ENCODE assay signal across 11 mouse cellular contexts in genomic region chr13:99190466-99190865, GRCm38 (mm10). TPM values are rescaled to one million over a fixed set of nuclear protein-coding genes. Genes with fewer than 3 reads are reported as not detected.
DNase-seq lines count a peak whose midpoint lies in the region; ATAC-seq and TF ChIP-seq lines count a peak whose summit lies in the region.
"Had no signal": no experiment of that assay in that cellular context is flagged by ENCODE, and none has a peak within 500 bp of the region (broad histone marks: within the 10 kb centered on the region; RNA-seq: fewer than 3 reads in every experiment).

No protein-coding gene starts in this region.

- peak overlapping the region; percentile 31 for H3K4me2 ChIP-seq in liver, embryonic 12.5 days
- H3K4me2 ChIP-seq: hindbrain, embryonic 14.5 days had no signal

- H3K27ac ChIP-seq in cortical plate, adult 2 months (ENCODE audit: insufficient read depth, low read length), result peak overlapping the region; percentile 90
- H3K27ac ChIP-seq in liver, embryonic 12.5 days, result peak overlapping the region; percentile 14; the same call in 1 of the 2 replicates
- H3K27ac ChIP-seq: hindbrain, embryonic 14.5 days; macrophage had no signal

- ATAC-seq in liver, embryonic 12.5 days, result no peak

- H3K9ac ChIP-seq in liver, embryonic 12.5 days, result no peak overlapping the region
- H3K9ac ChIP-seq: hindbrain, embryonic 14.5 days had no signal

- 23% methylated on average over 11 of the region's 11 CpGs for WGBS in liver, embryonic 12.5 days (ENCODE audit: insufficient replicate concordance)

- DNase-seq in heart, postnatal 14 days, result peak; percentile 60 to 63
- no peak for DNase-seq in ovary, adult 18-20 months (ENCODE audit: low spot score)
- DNase-seq in cerebellum, postnatal 4 days (ENCODE audit: low spot score in 2 of 2), result no peak
- DNase-seq in spleen, postnatal 36 days (ENCODE audit: low spot score in 2 of 2), result no peak
- DNase-seq: thymus, adult 2 months had no signal

- no peak for TF ChIP-seq POLR2A in cortical plate, adult 2 months (IDR thresholded peaks at IDR 0.05; ENCODE audit: extremely low read depth, insufficient read depth, low read length)

- TF ChIP-seq CTCF in E14TG2a.4 (conservative IDR thresholded peaks at IDR 0.05; ENCODE audit: low read length), result no peak
- TF ChIP-seq CTCF in cortical plate, adult 2 months (IDR thresholded peaks at IDR 0.05; ENCODE audit: extremely low read depth, insufficient read depth, low read length), result no peak

- peaks cover 8% of the 10 kb centered on the region; the same call in 1 of the 2 replicates for H3K27me3 ChIP-seq in E14TG2a.4 (ENCODE audit: insufficient read depth, low read length)
- H3K27me3 ChIP-seq in liver, embryonic 12.5 days (replicated peaks), result no peaks in the 10 kb centered on the region

- H3K36me3 ChIP-seq in E14TG2a.4 (ENCODE audit: insufficient read depth, low read length), result no peaks in the 10 kb centered on the region
- no peaks in the 10 kb centered on the region for H3K36me3 ChIP-seq in liver, embryonic 12.5 days

- H3K9me3 ChIP-seq in E14TG2a.4 (ENCODE audit: low read length), result no peaks in the 10 kb centered on the region; the same call in 1 of the 2 replicates
- H3K9me3 ChIP-seq in liver, embryonic 12.5 days (replicated peaks), result no peaks in the 10 kb centered on the region

- intact Hi-C loops in heart, postnatal 14 days (cut with DNase I), result loop anchor here (2.0 kb wide), 1 partner anchor 46 kb away; no protein-coding TSS in a partner anchor

- peak overlapping the region; percentile 35; the same call in 1 of the 2 replicates for H3K4me3 ChIP-seq in E14TG2a.4 (replicated peaks; ENCODE audit: low read length)
- H3K4me3 ChIP-seq in cortical plate, adult 2 months (ENCODE audit: insufficient read depth, low read length), result no peak overlapping the region
- H3K4me3 ChIP-seq in liver, embryonic 12.5 days, result no peak overlapping the region

- peaks cover 13% of the 10 kb centered on the region for H3K4me1 ChIP-seq in E14TG2a.4 (replicated peaks; ENCODE audit: low read depth, low read length)
- peaks cover 5% of the 10 kb centered on the region; the same call in 1 of the 2 replicates for H3K4me1 ChIP-seq in cortical plate, adult 2 months (ENCODE audit: control insufficient read depth, insufficient read depth, low read length)
- H3K4me1 ChIP-seq in liver, embryonic 12.5 days, result no peaks in the 10 kb centered on the region

RNA-seq across cellular contexts. Expression of gene Zfp366, which starts 5.8 kb away (rescaled TPM):
- 2.3 and 2.4 TPM in 2 replicates for polyA plus RNA-seq in cortical plate, adult 2 months (2012; rRNA removed)
- total RNA-seq in heart, postnatal 14 days (2021), result 10 to 100 TPM; 19.7 to 21.2 TPM
- 0.10 and 0.17 TPM in 2 replicates for polyA plus RNA-seq in liver, embryonic 12.5 days (2016; fragmentation: Nextera tagmentation; extraction: Ambion mirVana)
- total RNA-seq: MEL had no signal

Comparison
In these comparisons a context has a peak if more than half of its experiments do, and no peak if none do; other contexts are left out.
1. DNase-seq: peak in heart, postnatal 14 days (2 of 2); none in ovary, adult 18-20 months (single experiment), cerebellum, postnatal 4 days (0 of 2) and spleen, postnatal 36 days (0 of 2).